Mouse (Mus musculus) gastrocnemius, adult 2 months (tissue): ENCODE results near the gene Fermt3. TPM values are rescaled to one million over a fixed set of nuclear protein-coding genes. Genes with fewer than 3 reads are reported as not detected.
"Not testable (repeated sequence)": the region's sequence is repeated elsewhere in the genome, so short reads cannot be mapped to it uniquely, and the experiment has no call there.

Experiments
- DNase-seq: peaks from one replicate; pipeline ENCODE4 v3.0.0; 2022
- H3K27ac ChIP-seq: fragments of 200-600 bp; 2 replicates; pipeline ENCODE4 v1.8.1; 2022; ENCODE audit warnings: mild to moderate bottlenecking
- H3K4me3 ChIP-seq: fragments of 200-600 bp; 2 replicates; pipeline ENCODE4 v1.8.1; 2022; ENCODE audit warnings: mild to moderate bottlenecking, moderate library complexity
- CTCF ChIP-seq: fragments of 200-600 bp; IDR thresholded peaks from 2 replicates; pipeline ENCODE4 v1.8.1; 2022; ENCODE audit warnings: antibody characterized with exemption, mild to moderate bottlenecking, moderate library complexity
- intact Hi-C: fragments of 180-260 bp; cut with DNase I; formaldehyde crosslinking; loops from one replicate; pipeline ENCODE4 v1.15.1; 2025
- total RNA-seq, 2 experiments: library from RNA; stranded (reverse); gene quantifications; 2 replicates each; pipeline ENCODE4 v1.2.3; 2021

Gene Fermt3
- total RNA-seq, 2 experiments from 2014 or later = 0.71 to 0.86 TPM

GRCm38 (mm10) chr19:6994489-6994888 is 24.8 kb downstream of the Fermt3 start:
- Histone ChIP-seq H3K4me3 (peak overlapping the region; percentile 88), H3K27ac (peak overlapping the region; percentile 96; the same call in 1 of the 2 replicates)
- TF ChIP-seq CTCF = no peak
- DNase-seq = no peak
- intact Hi-C loops = no loop called here

- TF ChIP-seq CTCF = no peak
- Histone ChIP-seq H3K27ac (no peak overlapping the region), H3K4me3 (no peak overlapping the region)
- DNase-seq = no peak
- intact Hi-C loops = no loop called here
These were observed 25.3 kb downstream of the Fermt3 start for GRCm38 (mm10) chr19:6994002-6994401.

DNA sequence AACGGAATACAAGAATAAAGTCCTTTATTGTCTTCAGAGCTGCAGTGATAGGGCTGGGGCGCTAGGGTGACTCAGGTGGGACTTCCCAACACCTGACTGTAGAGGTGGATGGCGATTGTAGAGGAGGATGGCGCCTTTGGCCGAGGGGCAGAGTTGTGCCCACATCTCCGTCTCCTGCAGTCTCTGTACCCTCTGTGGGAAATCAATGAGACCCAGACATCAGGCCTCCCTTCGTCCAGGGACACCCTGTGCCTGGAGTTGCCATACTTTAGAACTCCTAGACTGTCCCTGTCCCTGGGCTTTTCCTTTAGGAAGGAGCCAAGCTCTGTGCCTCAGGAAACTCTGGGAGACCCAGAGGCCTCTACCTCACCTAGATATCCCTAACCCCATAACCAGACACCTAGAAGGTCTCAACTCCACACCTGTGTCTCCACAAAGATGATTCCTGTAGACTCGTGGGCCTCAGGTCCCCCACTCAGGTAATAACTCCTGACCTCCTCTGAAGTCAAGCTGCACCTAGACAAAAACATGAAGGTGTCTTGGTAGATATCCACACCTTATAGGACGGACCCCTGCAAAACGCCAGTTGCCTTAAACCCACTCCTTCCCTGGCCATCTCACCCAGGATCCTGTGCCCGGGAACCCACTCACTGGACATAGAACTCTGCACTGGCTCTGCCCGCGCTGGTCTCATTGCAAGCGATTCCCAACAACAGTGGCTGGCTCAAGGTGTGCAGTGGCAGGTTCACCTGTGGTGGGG is 26.1 kb downstream of the Fermt3 start:
- Histone ChIP-seq H3K27ac (peak overlapping the region; percentile 86), H3K4me3 (peak overlapping the region; percentile 89)
- intact Hi-C loops = no loop called here
- DNase-seq = no peak
- TF ChIP-seq CTCF = no peak

GRCm38 (mm10) chr19:6992011-6992858 is 27.0 kb downstream of the Fermt3 start, which contains the start of gene Dnajc4:
Dnajc4 (minus strand) TSS chr19:6992572.
- H3K4me3 ChIP-seq = peak within 1 kb of the TSS; percentile 89
- intact Hi-C loops = no loop called here
- no peak; the same call in 1 of the 2 replicates for TF ChIP-seq CTCF
- peak; percentile 97 for DNase-seq
- H3K27ac ChIP-seq = peak within 1 kb of the TSS; percentile 86

- H3K27ac ChIP-seq, DNase-seq, intact Hi-C loops: not testable (repeated sequence)
- peak overlapping the region; percentile 89; the same call in 1 of the 2 replicates for H3K4me3 ChIP-seq
These were observed 28.1 kb downstream of the Fermt3 start for GRCm38 (mm10) chr19:6991166-6991565.

DNA sequence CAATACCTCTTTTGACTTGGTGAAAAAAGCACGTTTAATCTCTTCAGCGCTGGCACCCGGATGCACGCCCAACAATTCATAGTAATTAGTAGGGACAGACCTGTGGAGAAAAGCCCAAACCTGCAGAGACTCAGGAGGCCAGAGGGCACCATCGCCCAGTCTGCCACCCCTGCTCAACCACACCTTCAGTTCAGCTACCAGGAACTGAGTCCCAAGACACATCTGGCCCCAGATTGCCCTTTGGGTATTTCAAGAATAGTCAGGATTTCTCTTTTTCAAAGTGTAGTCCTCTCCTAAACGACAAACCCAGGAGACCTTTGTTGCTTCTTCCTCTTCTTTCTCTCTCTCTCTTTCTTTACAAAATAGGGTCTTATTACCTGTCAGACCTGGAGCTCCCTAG is 28.6 kb downstream of the Fermt3 start:
- DNase-seq = no peak
- H3K27ac ChIP-seq = no peak overlapping the region
- H3K4me3 ChIP-seq = no peak overlapping the region
- no peak for TF ChIP-seq CTCF
- intact Hi-C loops = no loop called here

- Histone ChIP-seq H3K4me3 (no peak overlapping the region), H3K27ac (no peak overlapping the region)
- no peak for DNase-seq
- intact Hi-C loops = no loop called here
- no peak for TF ChIP-seq CTCF
These were observed 30.0 kb downstream of the Fermt3 start for GRCm38 (mm10) chr19:6989251-6989650.

GRCm38 (mm10) chr19:6987904-6988285 is 31.4 kb downstream of the Fermt3 start:
- H3K4me3 ChIP-seq = peak overlapping the region; percentile 78
- intact Hi-C loops = no loop called here
- TF ChIP-seq CTCF = no peak
- no peak for DNase-seq
- peak overlapping the region; percentile 91 for H3K27ac ChIP-seq

- peak; percentile 88 for DNase-seq
These were observed 32.0 kb downstream of the Fermt3 start, which contains the start of gene Vegfb for GRCm38 (mm10) chr19:6987061-6987903. Vegfb (minus strand) TSS chr19:6987651.

GRCm38 (mm10) chr19:6985951-6986708 is 33.1 kb downstream of the Fermt3 start:
- Histone ChIP-seq H3K27ac (peak overlapping the region; percentile 91), H3K4me3 (peak overlapping the region; percentile 78)
- DNase-seq = peak; percentile 29
- intact Hi-C loops = no loop called here
- TF ChIP-seq CTCF = no peak

More at GRCm38 (mm10) chr19:6987061-6987903, 32.0 kb downstream of the Fermt3 start, which contains the start of gene Vegfb:
- peak within 1 kb of the TSS; percentile 78 for H3K4me3 ChIP-seq
- intact Hi-C loops = no loop called here
- no peak for TF ChIP-seq CTCF
- H3K27ac ChIP-seq = peak within 1 kb of the TSS; percentile 91

DNA sequence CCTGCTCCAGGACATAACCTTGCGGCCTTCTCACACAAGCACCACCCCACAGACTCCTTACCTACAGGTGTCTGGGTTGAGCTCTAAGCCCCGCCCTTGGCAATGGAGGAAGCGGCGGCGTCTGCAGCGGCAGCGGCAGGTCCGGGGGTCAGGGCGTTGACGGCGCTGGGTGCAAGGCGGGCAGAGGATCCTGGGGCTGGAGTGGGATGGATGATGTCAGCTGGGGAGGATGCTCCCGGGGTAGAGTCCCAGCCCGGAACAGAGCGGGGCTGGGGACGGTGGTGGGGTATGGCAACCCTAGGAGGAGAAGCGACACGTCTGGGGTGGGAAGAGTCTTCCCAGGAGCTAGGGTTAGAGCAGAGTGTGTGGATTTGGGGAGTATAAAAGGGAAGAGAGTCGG is 34.0 kb downstream of the Fermt3 start:
- Histone ChIP-seq H3K27ac (no peak overlapping the region), H3K4me3 (no peak overlapping the region)
- peak; percentile 27 for DNase-seq
- no peak for TF ChIP-seq CTCF
- intact Hi-C loops = no loop called here
